Mouse (Mus musculus) G1E (cell line): Measurements from ENCODE around the gene Slc8b1.

Experiments
- CTCF ChIP-seq: IDR thresholded peaks from 2 replicates; pipeline ENCODE4 v1.5.1; 2012; ENCODE audit warnings: low read depth, low read length, inconsistent platforms, mixed read lengths
- GATA1 ChIP-seq: IDR thresholded peaks from 2 replicates; pipeline ENCODE4 v1.6.1; 2012; ENCODE audit warnings: borderline replicate concordance, low read length, inconsistent platforms, mixed read lengths
- TAL1 ChIP-seq: conservative IDR thresholded peaks from 2 replicates; pipeline ENCODE4 v1.6.1; 2012; ENCODE audit warnings: low read depth, low read length, inconsistent platforms, mixed read lengths

- TF ChIP-seq GATA1 (no peak), CTCF (no peak), TAL1 (no peak)
These were observed 52.3 kb downstream of the Slc8b1 start for GRCm38 (mm10) chr5:120562956-120563913.
